Mouse (Mus musculus): ENCODE results near the gene Plekhh1.

GRCm38 (mm10) chr12:79010569-79010968 lies 18.4 kb upstream of the Plekhh1 start:
- no peak for TF ChIP-seq CTCF (IDR thresholded peaks at IDR 0.05; ENCODE audit: control insufficient read depth, insufficient read depth, insufficient replicate concordance, low read depth, low read length)
- TF ChIP-seq POLR2A (IDR thresholded peaks at IDR 0.05; ENCODE audit: control insufficient read depth, low read depth, low read length): no peak
